Mouse (Mus musculus): Measurements from ENCODE around the gene Arhgef7. TPM values are rescaled to one million over a fixed set of nuclear protein-coding genes. Genes with fewer than 3 reads are reported as not detected.

The Arhgef7 gene
- polyA plus RNA-seq, 1 experiment from 2014 or later = 45.7 TPM

DNA sequence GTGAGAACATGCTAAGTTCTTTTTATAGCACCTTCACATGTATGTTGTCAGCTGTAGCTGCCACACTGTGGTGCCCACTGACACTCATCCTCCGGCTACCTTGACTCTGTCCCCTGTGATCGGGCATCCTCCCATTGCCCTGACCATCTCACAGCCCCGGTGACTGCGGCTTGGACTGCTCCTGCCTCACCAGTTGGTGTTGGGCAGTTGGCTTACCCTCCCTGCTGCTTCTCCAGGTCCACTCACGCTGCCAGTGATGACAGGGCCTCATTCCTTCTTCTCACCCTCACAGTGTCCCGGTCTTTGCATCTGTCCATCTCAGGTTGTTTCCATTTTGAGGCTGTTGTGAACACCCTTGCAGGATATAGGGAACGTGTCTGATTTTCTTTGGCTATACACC, 35.3 kb downstream of the Arhgef7 start:
- WGBS = 93% methylated on average over 7 of the region's 7 CpGs
- DNase-seq (ENCODE audit: low spot score) (no peak), ATAC-seq (ENCODE audit: low read depth) (no peak)
- Histone ChIP-seq H3K9ac (ENCODE audit: low read depth, low read length) (no peak overlapping the region), H3K4me1 (ENCODE audit: control insufficient read depth, insufficient read depth, low read length) (peaks cover 6% of the 10 kb centered on the region; the same call in 1 of the 2 replicates), H3K27me3 (replicated peaks; ENCODE audit: control insufficient read depth, insufficient read depth, low read length) (no peaks in the 10 kb centered on the region), H3K4me2 (ENCODE audit: low read depth, low read length) (no peak overlapping the region), H3K27ac (replicated peaks; ENCODE audit: low read depth, low read length) (no peak overlapping the region), H3K4me3 (ENCODE audit: low read depth, low read length) (no peak overlapping the region), H3K9me3 (ENCODE audit: control insufficient read depth, low read length) (no peaks in the 10 kb centered on the region), H3K36me3 (ENCODE audit: control insufficient read depth, insufficient read depth, low read length) (no peaks in the 10 kb centered on the region)

DNA sequence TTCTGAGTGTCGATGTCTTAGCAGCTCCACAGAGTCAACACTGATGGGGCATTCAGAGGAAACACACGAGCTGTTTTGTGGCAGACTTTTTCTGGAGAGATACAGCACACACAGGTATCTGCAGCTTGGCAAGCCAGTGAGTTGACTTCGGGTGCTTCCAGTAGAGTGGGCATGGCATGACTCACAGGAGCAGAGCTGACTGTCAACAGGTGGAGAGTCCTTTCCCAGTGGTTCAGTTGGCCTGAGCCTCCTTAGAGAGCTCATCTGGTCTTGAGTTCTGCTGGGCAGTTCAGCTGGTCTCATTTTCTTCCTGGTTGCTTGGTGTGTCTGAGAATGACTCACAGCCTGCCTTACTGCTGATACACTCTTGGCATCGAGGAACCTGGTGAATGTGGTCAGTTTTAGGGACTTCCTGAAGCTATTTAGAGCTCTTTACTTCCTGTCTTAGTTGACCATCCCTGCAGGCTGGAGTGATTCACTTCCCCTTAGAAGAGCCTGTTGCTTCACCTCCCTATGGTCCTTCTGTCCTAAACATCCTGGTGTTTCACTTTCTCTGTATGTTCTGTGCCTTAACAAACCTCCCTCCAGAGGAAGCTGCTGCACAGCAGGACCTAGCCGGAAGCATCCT, 39.8 kb downstream of the Arhgef7 start:
- Histone ChIP-seq H3K4me1 (ENCODE audit: control insufficient read depth, insufficient read depth, low read length) (no peaks in the 10 kb centered on the region), H3K9me3 (ENCODE audit: control insufficient read depth, low read length) (no peaks in the 10 kb centered on the region), H3K27ac (replicated peaks; ENCODE audit: low read depth, low read length) (no peak overlapping the region), H3K9ac (ENCODE audit: low read depth, low read length) (no peak overlapping the region), H3K4me2 (ENCODE audit: low read depth, low read length) (no peak overlapping the region), H3K4me3 (ENCODE audit: low read depth, low read length) (no peak overlapping the region), H3K36me3 (ENCODE audit: control insufficient read depth, insufficient read depth, low read length) (no peaks in the 10 kb centered on the region), H3K27me3 (replicated peaks; ENCODE audit: control insufficient read depth, insufficient read depth, low read length) (no peaks in the 10 kb centered on the region)
- WGBS = 82% methylated on average over 5 of the region's 5 CpGs
- DNase-seq (ENCODE audit: low spot score) (no peak), ATAC-seq (ENCODE audit: low read depth) (no peak)

DNA sequence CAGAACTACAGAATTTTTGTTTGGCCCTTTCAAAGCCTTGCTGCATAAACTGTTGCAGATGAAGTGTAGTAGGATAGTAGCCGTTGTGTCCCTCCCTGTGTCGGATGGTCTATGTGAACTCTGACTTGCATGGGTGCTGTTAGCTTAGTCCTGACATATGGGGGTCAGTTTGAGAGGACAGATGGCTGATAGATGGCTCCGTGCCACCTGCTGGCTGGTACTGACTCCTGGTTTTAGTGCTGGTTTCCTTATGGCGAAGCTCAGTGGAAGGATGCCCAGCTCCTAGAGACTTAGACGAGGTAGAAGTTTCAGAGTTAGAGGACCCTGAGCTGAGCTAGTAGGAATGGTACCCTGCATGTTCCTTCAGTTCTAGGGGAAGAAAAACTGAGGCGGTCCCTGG, 42.5 kb downstream of the Arhgef7 start:
- Histone ChIP-seq H3K4me2 (ENCODE audit: low read depth, low read length) (no peak overlapping the region), H3K27me3 (replicated peaks; ENCODE audit: control insufficient read depth, insufficient read depth, low read length) (no peaks in the 10 kb centered on the region), H3K9ac (ENCODE audit: low read depth, low read length) (no peak overlapping the region), H3K9me3 (ENCODE audit: control insufficient read depth, low read length) (no peaks in the 10 kb centered on the region), H3K4me1 (ENCODE audit: control insufficient read depth, insufficient read depth, low read length) (peaks cover 12% of the 10 kb centered on the region), H3K4me3 (ENCODE audit: low read depth, low read length) (no peak overlapping the region), H3K27ac (replicated peaks; ENCODE audit: low read depth, low read length) (no peak overlapping the region), H3K36me3 (ENCODE audit: control insufficient read depth, insufficient read depth, low read length) (no peaks in the 10 kb centered on the region)
- no peak for ATAC-seq (ENCODE audit: low read depth)
- no peak for DNase-seq (ENCODE audit: low spot score)
- 96% methylated on average over 6 of the region's 6 CpGs for WGBS

DNA sequence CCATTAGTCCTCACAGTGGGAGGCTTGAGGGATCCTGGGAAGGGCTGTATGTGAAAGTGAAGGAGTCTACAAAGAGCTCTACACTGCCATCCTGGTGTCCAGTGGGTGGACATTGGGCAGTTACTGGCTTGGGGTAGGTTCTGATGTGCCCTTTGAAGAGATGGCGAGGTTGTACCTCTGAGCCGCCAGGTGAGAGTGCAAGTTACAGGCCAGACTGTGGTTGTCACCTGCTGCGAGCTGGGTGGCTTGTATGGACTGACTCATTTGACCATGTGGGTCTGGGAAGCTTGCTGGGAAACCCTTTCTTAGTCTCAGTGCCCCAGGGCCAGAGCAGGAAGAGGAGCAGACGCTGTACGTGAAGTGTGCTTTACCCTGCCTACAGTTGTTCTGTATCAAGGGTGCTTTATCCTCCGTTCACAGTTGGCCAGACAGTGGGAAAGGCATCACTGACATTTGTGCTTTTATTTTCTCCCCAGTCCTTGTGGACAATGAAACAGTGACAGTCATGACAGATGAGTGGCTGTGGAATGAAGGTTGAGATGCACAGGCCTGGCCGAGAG, 43.1 kb downstream of the Arhgef7 start:
- no peak overlapping the region for H3K27ac ChIP-seq (replicated peaks; ENCODE audit: low read depth, low read length)
- no peak overlapping the region for H3K4me3 ChIP-seq (ENCODE audit: low read depth, low read length)
- no peak for ATAC-seq (ENCODE audit: low read depth)
- H3K9me3 ChIP-seq (ENCODE audit: control insufficient read depth, low read length) = no peaks in the 10 kb centered on the region
- 71% methylated on average over 7 of the region's 7 CpGs for WGBS
- no peak overlapping the region for H3K4me2 ChIP-seq (ENCODE audit: low read depth, low read length)
- no peak overlapping the region for H3K9ac ChIP-seq (ENCODE audit: low read depth, low read length)
- peaks cover 12% of the 10 kb centered on the region for H3K4me1 ChIP-seq (ENCODE audit: control insufficient read depth, insufficient read depth, low read length)
- no peaks in the 10 kb centered on the region for H3K27me3 ChIP-seq (replicated peaks; ENCODE audit: control insufficient read depth, insufficient read depth, low read length)
- DNase-seq (ENCODE audit: low spot score) = no peak
- no peaks in the 10 kb centered on the region for H3K36me3 ChIP-seq (ENCODE audit: control insufficient read depth, insufficient read depth, low read length)

DNA sequence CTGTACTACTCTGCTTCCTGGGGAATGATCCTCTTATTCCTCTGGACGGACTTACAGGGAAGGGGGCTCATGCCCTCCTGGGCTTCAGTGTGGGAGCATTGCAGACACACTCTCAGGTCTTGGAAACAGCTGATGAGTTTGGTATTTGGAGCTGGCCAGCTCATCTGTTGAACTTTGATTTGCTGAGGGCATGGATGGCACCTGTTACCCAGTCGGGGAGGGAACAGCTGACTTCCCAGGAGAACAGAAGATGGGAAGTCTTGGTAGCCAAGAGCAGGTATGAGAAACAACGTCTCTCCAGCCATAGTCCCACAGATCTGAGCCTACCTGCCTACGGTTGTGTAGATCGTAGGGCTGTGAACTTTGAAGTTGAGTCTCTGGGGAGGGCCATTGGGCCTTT, 44.1 kb downstream of the Arhgef7 start:
- no peak overlapping the region for H3K9ac ChIP-seq (ENCODE audit: low read depth, low read length)
- DNase-seq (ENCODE audit: low spot score) = no peak
- 90% methylated on average over 5 of the region's 5 CpGs for WGBS
- no peak for ATAC-seq (ENCODE audit: low read depth)
- H3K9me3 ChIP-seq (ENCODE audit: control insufficient read depth, low read length) = no peaks in the 10 kb centered on the region
- no peaks in the 10 kb centered on the region for H3K27me3 ChIP-seq (replicated peaks; ENCODE audit: control insufficient read depth, insufficient read depth, low read length)
- no peak overlapping the region for H3K4me3 ChIP-seq (ENCODE audit: low read depth, low read length)
- no peak overlapping the region for H3K4me2 ChIP-seq (ENCODE audit: low read depth, low read length)
- no peak overlapping the region for H3K27ac ChIP-seq (replicated peaks; ENCODE audit: low read depth, low read length)
- peaks cover 12% of the 10 kb centered on the region for H3K4me1 ChIP-seq (ENCODE audit: control insufficient read depth, insufficient read depth, low read length)
- no peaks in the 10 kb centered on the region for H3K36me3 ChIP-seq (ENCODE audit: control insufficient read depth, insufficient read depth, low read length)

DNA sequence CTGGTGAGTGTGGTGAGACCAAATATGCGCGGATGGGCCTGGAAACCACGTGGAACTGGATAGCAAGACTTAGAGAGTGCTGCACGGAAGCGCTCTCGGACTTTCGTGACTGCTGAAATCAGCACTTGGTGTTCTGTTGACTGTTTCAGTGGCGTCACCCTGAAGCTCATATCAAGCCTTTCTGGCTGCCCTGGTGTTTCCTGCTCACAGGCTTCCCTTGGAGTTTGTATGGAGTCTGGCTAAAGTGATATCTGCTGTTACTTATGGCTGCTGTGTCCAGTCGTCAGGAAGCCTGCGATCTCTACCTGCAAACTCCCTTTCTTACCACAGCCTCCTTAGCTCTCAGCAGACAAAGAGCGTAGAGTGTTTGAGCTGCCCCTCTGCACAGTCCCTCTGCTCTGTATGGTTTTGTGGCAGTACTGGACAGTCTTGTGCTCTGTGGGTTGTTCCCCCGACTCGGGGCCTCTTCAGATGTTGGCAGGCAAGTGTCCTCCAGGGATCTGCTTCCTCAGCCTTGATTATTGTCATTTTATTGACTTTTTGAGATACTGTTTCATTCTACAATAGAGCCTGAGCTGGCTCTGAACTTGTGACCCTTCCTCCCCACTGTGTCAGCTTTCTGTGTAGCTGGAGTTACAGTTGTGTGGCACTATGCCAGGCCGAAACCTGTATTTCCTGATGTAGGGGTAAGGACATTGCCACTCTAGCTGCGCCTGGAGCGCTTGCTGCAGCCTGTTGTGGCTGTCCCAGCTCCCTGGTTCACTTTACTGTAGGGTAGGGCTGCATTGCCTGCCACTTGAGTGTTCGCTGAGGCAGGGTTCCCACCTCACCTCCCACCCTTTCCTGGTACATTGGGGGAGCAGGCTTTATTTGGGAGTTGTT, 46.9 kb downstream of the Arhgef7 start:
- peaks cover 15% of the 10 kb centered on the region for H3K4me1 ChIP-seq (ENCODE audit: control insufficient read depth, insufficient read depth, low read length)
- no peak overlapping the region for H3K4me2 ChIP-seq (ENCODE audit: low read depth, low read length)
- peak overlapping the region; percentile 35; the same call in 1 of the 2 replicates for H3K9ac ChIP-seq (ENCODE audit: low read depth, low read length)
- 67% methylated on average over 17 of the region's 17 CpGs for WGBS
- H3K27me3 ChIP-seq (replicated peaks; ENCODE audit: control insufficient read depth, insufficient read depth, low read length) = no peaks in the 10 kb centered on the region
- ATAC-seq (ENCODE audit: low read depth) (peak; percentile 83), DNase-seq (ENCODE audit: low spot score) (peak; percentile 89)
- no peaks in the 10 kb centered on the region for H3K36me3 ChIP-seq (ENCODE audit: control insufficient read depth, insufficient read depth, low read length)
- no peak overlapping the region for H3K4me3 ChIP-seq (ENCODE audit: low read depth, low read length)
- peak overlapping the region; percentile 23 for H3K27ac ChIP-seq (replicated peaks; ENCODE audit: low read depth, low read length)
- no peaks in the 10 kb centered on the region for H3K9me3 ChIP-seq (ENCODE audit: control insufficient read depth, low read length)

DNA sequence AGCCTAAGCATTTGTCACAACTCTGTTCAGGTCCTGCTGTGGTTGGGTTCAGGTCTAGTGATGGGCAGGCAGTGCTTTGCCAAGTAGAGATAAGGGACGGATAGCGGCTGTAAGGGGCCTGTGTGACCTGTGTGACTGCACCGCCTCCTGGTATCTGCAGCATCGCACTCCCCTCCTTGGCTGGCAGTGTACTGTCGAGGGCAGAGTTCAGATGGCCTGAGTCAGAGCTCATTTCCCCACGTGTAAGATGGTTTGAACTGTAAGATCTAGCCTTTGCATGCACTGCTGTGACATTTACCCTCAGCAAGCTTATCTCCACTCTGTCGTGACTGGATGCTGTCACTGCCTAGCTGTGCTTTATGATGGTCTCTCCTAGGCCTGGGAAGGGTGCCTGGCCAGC, 48.4 kb downstream of the Arhgef7 start:
- Histone ChIP-seq H3K9me3 (ENCODE audit: control insufficient read depth, low read length) (no peaks in the 10 kb centered on the region), H3K4me2 (ENCODE audit: low read depth, low read length) (no peak overlapping the region), H3K27ac (replicated peaks; ENCODE audit: low read depth, low read length) (no peak overlapping the region), H3K36me3 (ENCODE audit: control insufficient read depth, insufficient read depth, low read length) (no peaks in the 10 kb centered on the region), H3K27me3 (replicated peaks; ENCODE audit: control insufficient read depth, insufficient read depth, low read length) (no peaks in the 10 kb centered on the region), H3K9ac (ENCODE audit: low read depth, low read length) (no peak overlapping the region), H3K4me1 (ENCODE audit: control insufficient read depth, insufficient read depth, low read length) (peaks cover 15% of the 10 kb centered on the region), H3K4me3 (ENCODE audit: low read depth, low read length) (no peak overlapping the region)
- DNase-seq (ENCODE audit: low spot score) (no peak), ATAC-seq (ENCODE audit: low read depth) (no peak)
- 67% methylated on average over 7 of the region's 7 CpGs for WGBS

DNA sequence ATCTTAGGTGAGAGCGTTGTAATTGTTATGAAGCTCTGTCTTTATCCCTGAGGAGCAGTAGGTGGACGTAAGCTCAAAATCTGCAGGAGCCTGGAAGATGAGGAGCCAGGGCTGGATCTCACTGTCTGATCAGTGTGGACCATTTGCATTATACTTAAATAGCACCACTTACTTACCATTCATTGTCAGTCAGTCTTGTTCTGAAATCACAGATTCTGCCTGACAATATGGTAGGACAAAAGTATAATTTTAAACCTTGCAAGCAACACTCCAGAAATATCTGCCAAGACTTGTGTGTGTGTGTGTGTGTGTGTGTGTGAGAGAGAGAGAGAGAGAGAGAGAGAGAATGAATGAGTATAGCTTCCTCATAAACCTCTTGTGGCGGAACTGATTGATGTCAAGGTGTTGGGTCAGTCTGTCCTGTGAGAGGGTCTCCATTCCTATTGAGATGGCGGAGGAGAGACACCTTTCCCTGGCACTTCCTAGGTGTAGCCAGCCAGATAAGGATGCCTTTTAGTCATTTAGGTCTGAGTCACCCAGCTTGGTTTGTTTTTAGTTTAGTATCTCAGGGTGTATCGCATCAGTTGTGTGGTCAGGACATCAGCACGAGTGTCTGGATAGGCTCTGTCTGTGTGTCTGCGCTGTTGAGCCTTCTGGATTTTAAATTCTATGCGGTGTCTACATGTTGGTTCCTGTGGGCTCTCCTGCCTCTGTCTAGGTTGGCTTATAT, 49.1 kb downstream of the Arhgef7 start:
- DNase-seq (ENCODE audit: low spot score) (no peak), ATAC-seq (ENCODE audit: low read depth) (no peak)
- H3K27me3 ChIP-seq (replicated peaks; ENCODE audit: control insufficient read depth, insufficient read depth, low read length) = no peaks in the 10 kb centered on the region
- no peak overlapping the region for H3K4me3 ChIP-seq (ENCODE audit: low read depth, low read length)
- no peaks in the 10 kb centered on the region for H3K9me3 ChIP-seq (ENCODE audit: control insufficient read depth, low read length)
- no peak overlapping the region for H3K4me2 ChIP-seq (ENCODE audit: low read depth, low read length)
- H3K4me1 ChIP-seq (ENCODE audit: control insufficient read depth, insufficient read depth, low read length) = peaks cover 15% of the 10 kb centered on the region
- no peak overlapping the region for H3K27ac ChIP-seq (replicated peaks; ENCODE audit: low read depth, low read length)
- no peak overlapping the region for H3K9ac ChIP-seq (ENCODE audit: low read depth, low read length)
- peaks cover 3% of the 10 kb centered on the region; the same call in 1 of the 2 replicates for H3K36me3 ChIP-seq (ENCODE audit: control insufficient read depth, insufficient read depth, low read length)
- 93% methylated on average over 8 of the region's 8 CpGs for WGBS

Measured in embryonic facial prominence, embryonic 14.5 days (tissue).